Mouse (Mus musculus) intestine, embryonic 14.5 days (tissue): ENCODE measurements around the gene Smad3. TPM values are rescaled to one million over a fixed set of nuclear protein-coding genes. Genes with fewer than 3 reads are reported as not detected.
A peak's percentile ranks its signal among the peaks of the same experiment; 100 is the strongest.

Experiments used
- ATAC-seq: fragments of 200-750 bp; cut with Nextera tagmentation; replicated peaks from 2 replicates; pipeline ENCODE4 v1.8.0; 2017; ENCODE audit warnings: low read depth, moderate number of reproducible peaks, moderate TSS enrichment, moderate library complexity; ENCODE audit not compliant: low FRiP score, low TSS enrichment
- DNase-seq: peaks from one replicate; pipeline ENCODE4 v3.0.0-alpha.2; 2018; ENCODE audit warnings: low spot score
- H3K27ac ChIP-seq: fragments of 300-500 bp; sonication (generic); 2 replicates; pipeline ENCODE4 v1.5.1; 2014; ENCODE audit warnings: low read depth, mild to moderate bottlenecking, control low read depth
- H3K27me3 ChIP-seq: fragments of 300-500 bp; sonication (generic); replicated peaks from 2 replicates; pipeline ENCODE4 v1.6.1; 2014; ENCODE audit warnings: low read length, control low read depth; ENCODE audit not compliant: control insufficient read depth, insufficient read depth
- H3K36me3 ChIP-seq: fragments of 300-500 bp; sonication (generic); 2 replicates; pipeline ENCODE4 v1.6.1; 2014; ENCODE audit warnings: low read length, control low read depth; ENCODE audit not compliant: control insufficient read depth, insufficient read depth
- H3K4me1 ChIP-seq: fragments of 300-500 bp; sonication (generic); replicated peaks from 2 replicates; pipeline ENCODE4 v1.6.1; 2014; ENCODE audit warnings: low read length, control low read depth, mixed read lengths; ENCODE audit not compliant: control insufficient read depth, insufficient read depth
- H3K4me2 ChIP-seq: fragments of 300-500 bp; sonication (generic); 2 replicates; pipeline ENCODE4 v1.6.1; 2014; ENCODE audit warnings: low read length
- H3K4me3 ChIP-seq: fragments of 300-500 bp; sonication (generic); 2 replicates; pipeline ENCODE4 v1.5.1; 2014; ENCODE audit warnings: low read depth, low read length, control low read depth, mixed read lengths
- H3K9ac ChIP-seq: fragments of 300-500 bp; sonication (generic); 2 replicates; pipeline ENCODE4 v1.6.1; 2014; ENCODE audit warnings: mild to moderate bottlenecking, low read length
- H3K9me3 ChIP-seq: fragments of 300-500 bp; sonication (generic); 2 replicates; pipeline ENCODE4 v1.6.1; 2016; ENCODE audit warnings: low read length, control low read depth; ENCODE audit not compliant: control insufficient read depth
- WGBS: fragments of 180-500 bp; shearing (Covaris S2); extraction: QIAGEN DNeasy Blood & Tissue Kit; methylation state at CpG from one replicate; pipeline ENCODE4 v1.1.7; 2014; 5-methylcytosine and 5-hydroxymethylcytosine counted together
- polyA plus RNA-seq: library from polyadenylated mRNA; unstranded; fragments of >200 nt; fragmentation: Nextera tagmentation; extraction: Ambion mirVana; gene quantifications from 2 replicates; pipeline ENCODE4 v1.2.1, GENCODE M21; 2014

Gene Smad3
- polyA plus RNA-seq, 1 experiment from 2014 or later = 12.7 TPM

- Histone ChIP-seq H3K27me3 (no peaks in the 10 kb centered on the region), H3K27ac (peak overlapping the region; percentile 62; the same call in 1 of the 2 replicates), H3K9me3 (no peaks in the 10 kb centered on the region), H3K4me3 (no peak overlapping the region), H3K4me2 (peak overlapping the region; percentile 15; the same call in 1 of the 2 replicates), H3K9ac (no peak overlapping the region), H3K36me3 (no peaks in the 10 kb centered on the region), H3K4me1 (peaks cover 28% of the 10 kb centered on the region)
- ATAC-seq = no peak; the same call in 1 of the 2 replicates
- WGBS = 19% methylated on average over 17 of the region's 17 CpGs
- peak; percentile 71 for DNase-seq
Observed at GRCm38 (mm10) chr9:63779950-63780887, 22.4 kb upstream of the Smad3 start.

GRCm38 (mm10) chr9:63776735-63777134, 18.9 kb upstream of the Smad3 start:
- Histone ChIP-seq H3K9me3 (no peaks in the 10 kb centered on the region), H3K4me3 (no peak overlapping the region), H3K9ac (no peak overlapping the region), H3K27ac (no peak overlapping the region), H3K4me2 (no peak overlapping the region), H3K4me1 (peaks cover 29% of the 10 kb centered on the region), H3K27me3 (no peaks in the 10 kb centered on the region), H3K36me3 (no peaks in the 10 kb centered on the region)
- ATAC-seq (no peak), DNase-seq (peak; percentile 48)
- WGBS = 70% methylated on average over 3 of the region's 3 CpGs

GRCm38 (mm10) chr9:63774854-63775483, 17.2 kb upstream of the Smad3 start:
- H3K9me3 ChIP-seq = no peaks in the 10 kb centered on the region
- H3K4me2 ChIP-seq = no peak overlapping the region
- 23% methylated on average over 6 of the region's 6 CpGs for WGBS
- H3K4me1 ChIP-seq = peaks cover 19% of the 10 kb centered on the region
- no peaks in the 10 kb centered on the region for H3K27me3 ChIP-seq
- no peak overlapping the region for H3K4me3 ChIP-seq
- no peak overlapping the region for H3K9ac ChIP-seq
- ATAC-seq = peak; percentile 72
- H3K27ac ChIP-seq = peak overlapping the region; percentile 49; the same call in 1 of the 2 replicates
- DNase-seq = peak; percentile 68
- H3K36me3 ChIP-seq = no peaks in the 10 kb centered on the region

GRCm38 (mm10) chr9:63772452-63772851, 14.7 kb upstream of the Smad3 start:
- Histone ChIP-seq H3K4me3 (no peak overlapping the region), H3K4me2 (0 out of 2 replicates have a peak overlapping the region, but pooled peaks have one; percentile 2), H3K27ac (peak overlapping the region; percentile 60), H3K9me3 (no peaks in the 10 kb centered on the region), H3K36me3 (no peaks in the 10 kb centered on the region), H3K9ac (no peak overlapping the region), H3K27me3 (no peaks in the 10 kb centered on the region), H3K4me1 (peaks cover 15% of the 10 kb centered on the region)
- 17% methylated on average over 10 of the region's 10 CpGs for WGBS
- ATAC-seq (no peak), DNase-seq (no peak)

GRCm38 (mm10) chr9:63771676-63772075, 13.9 kb upstream of the Smad3 start:
- DNase-seq (no peak), ATAC-seq (0 out of 2 replicates have a peak, but pooled peaks have one; percentile 5)
- no peak overlapping the region for H3K9ac ChIP-seq
- WGBS = 34% methylated on average over 5 of the region's 5 CpGs
- H3K4me3 ChIP-seq = no peak overlapping the region
- peak overlapping the region; percentile 60 for H3K27ac ChIP-seq
- no peaks in the 10 kb centered on the region for H3K36me3 ChIP-seq
- no peak overlapping the region for H3K4me2 ChIP-seq
- peaks cover 15% of the 10 kb centered on the region for H3K4me1 ChIP-seq
- no peaks in the 10 kb centered on the region for H3K9me3 ChIP-seq
- no peaks in the 10 kb centered on the region for H3K27me3 ChIP-seq

- Histone ChIP-seq H3K4me2 (no peak overlapping the region), H3K9me3 (no peaks in the 10 kb centered on the region), H3K4me3 (no peak overlapping the region), H3K27me3 (no peaks in the 10 kb centered on the region), H3K27ac (no peak overlapping the region), H3K9ac (no peak overlapping the region), H3K36me3 (no peaks in the 10 kb centered on the region), H3K4me1 (peaks cover 13% of the 10 kb centered on the region)
- ATAC-seq (no peak), DNase-seq (no peak)
- 94% methylated on average over 8 of the region's 8 CpGs for WGBS
Observed at GRCm38 (mm10) chr9:63761367-63762094, 3.7 kb upstream of the Smad3 start.

- Histone ChIP-seq H3K4me1 (peaks cover 20% of the 10 kb centered on the region), H3K4me3 (no peak overlapping the region), H3K4me2 (0 out of 2 replicates have a peak overlapping the region, but pooled peaks have one; percentile 7), H3K27me3 (no peaks in the 10 kb centered on the region), H3K36me3 (no peaks in the 10 kb centered on the region), H3K9ac (no peak overlapping the region), H3K27ac (0 out of 2 replicates have a peak overlapping the region, but pooled peaks have one; percentile 40), H3K9me3 (no peaks in the 10 kb centered on the region)
- ATAC-seq = no peak
- DNase-seq = no peak
- 85% methylated on average over 7 of the region's 7 CpGs for WGBS
Observed at GRCm38 (mm10) chr9:63760783-63761182, 3.0 kb upstream of the Smad3 start.
